Mouse (Mus musculus) monocyte, adult 5-6 weeks (primary cell): ENCODE results near the gene Thbs1. TPM values are rescaled to one million over a fixed set of nuclear protein-coding genes. Genes with fewer than 3 reads are reported as not detected.
"Not testable (repeated sequence)": the region's sequence is repeated elsewhere in the genome, so short reads cannot be mapped to it uniquely, and the experiment has no call there.

Experiments
- ATAC-seq: fragments of 153-309, 156-312 bp; replicated peaks from 2 replicates; pipeline ENCODE4 v1.8.0; 2017; ENCODE audit warnings: mild to moderate bottlenecking; ENCODE audit not compliant: low TSS enrichment, insufficient number of reproducible peaks, severe bottlenecking, poor library complexity, low FRiP score
- total RNA-seq: library from RNA; stranded (forward); fragments of 200-1000, 200-491, 200-594 nt; gene quantifications from 3 replicates; pipeline ENCODE4 v1.2.3, GENCODE M21; 2017

The Thbs1 gene
- total RNA-seq, 1 experiment from 2014 or later, result 36.2 TPM

DNA sequence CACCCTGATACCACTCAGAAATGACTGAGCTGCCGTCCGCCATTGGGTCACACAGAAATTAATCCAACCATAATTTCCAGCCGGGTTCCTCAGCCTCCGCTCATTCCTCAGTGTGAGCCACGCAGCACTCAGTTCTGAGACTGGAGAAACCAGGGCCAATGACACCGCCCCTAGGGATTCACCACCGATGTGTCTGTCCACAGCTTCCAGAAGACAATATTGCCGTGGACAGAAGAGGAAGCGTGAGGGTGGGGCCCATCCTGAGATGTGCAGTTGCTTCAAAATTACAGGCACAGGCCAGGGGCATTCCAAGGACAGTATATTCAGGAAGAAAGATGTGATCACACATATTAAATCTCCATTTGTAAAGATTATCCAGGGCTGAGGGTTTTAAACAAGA is 25.4 kb downstream of the Thbs1 start:
- ATAC-seq, result no peak

DNA sequence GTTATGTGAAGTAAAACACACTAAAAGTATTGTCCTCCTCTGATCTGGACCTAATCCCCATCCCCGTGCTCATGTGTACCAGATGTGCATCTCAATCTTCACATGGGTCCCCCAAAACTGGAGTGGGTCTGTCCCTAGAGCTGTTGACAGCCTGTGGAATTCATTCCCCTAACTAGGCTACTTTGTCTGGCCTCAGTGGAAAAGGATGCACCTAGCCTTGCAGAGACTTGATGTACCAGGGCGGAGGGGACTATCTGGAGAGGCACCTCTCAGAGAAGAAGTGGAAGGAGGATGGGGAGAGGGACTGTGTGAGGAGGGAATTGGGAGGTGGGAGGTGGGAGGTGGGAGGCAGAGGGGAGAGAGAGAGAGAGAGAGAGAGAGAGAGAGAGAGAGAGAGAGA is 26.1 kb downstream of the Thbs1 start:
- ATAC-seq, result no peak

DNA sequence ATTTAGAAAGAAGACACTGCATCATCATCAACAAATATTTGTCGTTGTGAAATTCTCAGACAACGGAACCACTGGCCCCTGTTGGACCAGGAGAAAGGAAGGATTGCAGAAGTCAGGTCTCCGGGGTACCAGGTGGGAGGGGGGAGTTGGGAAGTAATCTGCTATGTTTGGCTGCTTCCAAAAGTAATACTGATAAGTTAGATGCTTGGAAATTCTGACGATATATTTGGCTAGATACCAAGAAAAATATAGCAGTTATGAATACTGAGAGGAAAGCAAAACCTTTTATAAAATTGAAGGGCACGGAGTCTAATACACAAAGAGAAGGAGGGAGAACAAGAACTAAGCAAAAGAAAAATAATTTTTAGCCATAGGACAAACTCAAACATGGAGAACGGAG is 27.6 kb downstream of the Thbs1 start:
- ATAC-seq, result no peak

DNA sequence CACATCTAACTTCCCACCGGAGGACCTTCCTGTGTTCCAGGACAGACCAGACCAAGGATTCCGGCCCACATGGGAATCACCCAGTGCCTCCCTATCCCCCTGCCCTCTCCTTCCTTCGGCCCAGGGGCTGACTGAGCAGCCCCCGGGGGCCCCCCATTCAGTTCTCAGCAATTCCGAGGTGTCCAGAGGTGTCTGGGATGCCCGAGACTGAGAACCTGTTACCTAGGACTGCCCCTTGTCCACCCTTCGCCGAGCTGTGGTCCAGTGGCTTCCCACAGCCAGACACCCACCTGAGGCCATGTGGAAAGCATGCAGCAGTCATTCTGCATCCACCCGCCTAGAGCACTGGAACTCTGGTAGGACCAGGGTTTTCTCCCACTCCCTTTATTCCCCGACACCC is 30.0 kb downstream of the Thbs1 start:
- ATAC-seq, result no peak

DNA sequence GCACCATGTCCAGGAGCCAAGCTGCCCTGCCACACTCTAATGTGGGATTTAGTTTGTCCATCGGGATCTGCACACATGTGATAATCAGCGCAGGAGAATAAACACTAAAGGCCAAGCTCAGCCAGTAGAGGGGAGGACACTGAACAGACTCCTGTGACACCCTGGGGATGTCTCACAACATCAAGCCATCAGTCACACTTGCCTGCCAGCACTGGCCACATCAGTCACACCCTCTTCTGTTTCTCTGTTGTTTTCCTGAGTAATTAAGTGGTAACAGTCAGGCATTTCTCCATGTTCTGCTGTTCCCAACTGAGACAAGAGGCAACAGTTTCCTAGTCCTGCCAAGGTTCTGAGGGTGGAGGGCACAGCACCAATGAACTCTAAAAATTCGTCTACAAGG is 36.1 kb downstream of the Thbs1 start:
- not testable (repeated sequence) for ATAC-seq

DNA sequence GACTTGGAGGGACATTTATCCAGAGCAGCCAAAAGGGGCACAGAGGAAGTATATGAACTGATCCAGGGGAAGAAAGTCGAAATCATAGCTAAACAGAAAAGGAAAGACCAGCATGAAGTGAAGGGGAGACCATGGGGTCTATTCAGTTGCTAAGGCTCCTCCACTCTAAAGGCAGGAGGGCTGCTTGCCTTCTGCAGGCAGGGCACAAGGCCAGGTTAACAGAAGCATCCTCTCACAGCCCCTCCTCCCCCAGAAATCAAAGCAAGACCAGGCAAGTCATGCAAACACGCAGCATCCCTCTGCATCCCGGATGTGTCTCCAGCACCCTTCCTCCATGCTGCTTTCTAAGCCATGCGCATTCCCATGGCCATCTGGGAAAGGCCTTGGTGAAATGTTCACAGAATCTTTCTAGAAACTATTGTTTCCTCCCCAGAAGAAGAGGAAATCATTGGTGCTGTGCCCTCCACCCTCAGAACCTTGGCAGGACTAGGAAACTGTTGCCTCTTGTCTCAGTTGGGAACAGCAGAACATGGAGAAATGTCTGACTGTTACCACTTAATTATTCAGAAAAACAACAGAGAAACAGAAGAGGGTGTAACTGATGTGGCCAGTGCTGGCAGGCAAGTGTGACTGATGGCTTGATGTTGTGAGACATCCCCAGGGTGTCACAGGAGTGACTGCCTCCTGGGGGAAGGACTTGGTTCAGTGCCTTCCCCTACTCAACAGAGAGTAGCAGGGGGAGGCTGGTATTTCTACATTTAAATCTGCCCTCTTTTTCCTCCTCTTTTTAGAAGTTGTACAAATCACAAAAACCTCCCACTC is 36.9 kb downstream of the Thbs1 start:
- no peak for ATAC-seq

DNA sequence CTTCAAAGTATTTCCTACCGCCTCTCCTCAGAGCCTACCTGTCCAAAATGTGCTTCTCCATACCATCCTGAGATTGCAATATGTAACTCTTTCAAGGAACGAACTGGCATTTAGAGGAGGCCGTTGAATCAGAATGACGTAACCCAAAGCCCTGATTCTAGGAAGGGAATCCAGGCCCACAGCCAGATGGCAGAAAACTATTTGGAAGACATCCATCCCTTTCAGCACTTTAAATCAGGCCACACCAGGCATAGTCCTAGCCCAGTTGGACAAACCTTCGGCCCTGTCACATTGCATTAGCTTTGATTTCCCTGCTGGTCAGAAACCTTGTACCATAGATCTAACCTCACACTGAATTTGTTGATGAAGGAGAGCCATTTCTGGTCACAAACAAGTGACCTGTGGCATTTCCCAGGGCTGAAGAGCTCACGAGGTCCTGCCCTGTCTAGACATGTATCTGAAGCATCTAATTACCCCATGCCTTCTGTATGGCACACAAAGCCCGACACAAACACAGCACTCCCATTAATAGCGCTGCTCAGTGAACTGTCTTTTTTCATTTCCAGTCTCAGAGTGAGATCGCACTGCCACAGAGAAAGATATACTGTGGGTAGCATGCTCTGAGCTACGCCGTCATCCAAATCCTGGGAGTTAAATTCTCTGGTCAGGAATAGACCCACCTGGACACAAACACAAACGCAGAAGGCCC is 38.3 kb downstream of the Thbs1 start:
- ATAC-seq, result no peak

DNA sequence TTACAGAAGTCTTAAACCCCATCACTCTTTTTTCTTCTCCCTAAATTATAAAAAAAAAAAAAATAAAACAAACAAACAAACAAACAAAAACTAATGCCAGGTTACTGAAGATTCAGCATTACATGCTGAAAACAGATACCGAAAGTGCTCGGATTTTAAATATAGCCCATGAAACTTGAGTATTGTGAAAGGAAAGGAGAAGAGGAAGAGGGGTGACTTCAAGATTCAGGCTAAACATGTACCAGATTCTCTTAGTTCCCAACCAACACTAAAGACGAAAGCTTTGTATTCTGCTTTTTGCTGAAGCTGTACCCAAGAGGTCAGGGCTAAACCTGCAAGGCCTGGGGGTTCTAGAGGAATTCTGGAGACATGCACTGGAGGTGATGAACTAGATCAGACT is 46.4 kb downstream of the Thbs1 start:
- 0 out of 2 replicates have a peak, but pooled peaks have one; percentile 35 for ATAC-seq

DNA sequence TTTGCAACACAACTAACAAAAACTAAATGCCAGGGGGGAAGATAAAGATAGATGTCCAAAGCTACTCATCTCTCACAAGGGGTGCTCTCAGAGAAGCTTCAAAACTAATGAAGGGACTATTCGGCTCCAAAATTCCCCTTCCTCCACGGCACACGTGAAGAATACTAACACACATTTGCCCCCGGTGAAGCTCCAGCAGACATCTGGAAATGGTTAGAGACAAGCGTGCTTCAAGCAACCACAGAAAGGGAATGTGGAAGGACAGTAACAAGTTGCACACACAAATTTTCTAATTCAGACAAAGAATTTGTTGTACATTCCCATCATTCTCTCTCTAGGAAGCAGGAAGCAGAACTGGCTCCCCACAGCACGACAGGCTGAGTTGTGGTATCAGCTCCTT is 47.5 kb downstream of the Thbs1 start:
- no peak for ATAC-seq

DNA sequence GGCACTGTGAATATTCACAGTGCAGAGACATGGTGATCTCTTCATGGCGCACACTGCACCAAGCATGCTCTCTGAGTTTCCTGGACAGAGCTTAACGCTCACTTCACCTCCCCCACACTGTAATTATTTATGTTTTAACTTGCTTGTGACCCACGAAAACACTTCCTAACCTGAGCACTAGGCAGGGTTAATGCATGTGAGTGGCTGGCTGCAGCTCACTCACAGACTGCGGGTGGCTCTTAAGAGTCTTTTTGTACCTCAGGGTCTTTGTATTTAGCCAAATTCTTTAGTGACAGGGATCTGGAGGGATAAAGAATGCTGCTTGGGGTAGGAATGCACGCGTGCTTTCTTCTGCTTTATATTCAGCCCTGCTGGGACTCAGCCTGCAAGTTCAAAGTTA is 48.9 kb downstream of the Thbs1 start:
- ATAC-seq, result no peak

DNA sequence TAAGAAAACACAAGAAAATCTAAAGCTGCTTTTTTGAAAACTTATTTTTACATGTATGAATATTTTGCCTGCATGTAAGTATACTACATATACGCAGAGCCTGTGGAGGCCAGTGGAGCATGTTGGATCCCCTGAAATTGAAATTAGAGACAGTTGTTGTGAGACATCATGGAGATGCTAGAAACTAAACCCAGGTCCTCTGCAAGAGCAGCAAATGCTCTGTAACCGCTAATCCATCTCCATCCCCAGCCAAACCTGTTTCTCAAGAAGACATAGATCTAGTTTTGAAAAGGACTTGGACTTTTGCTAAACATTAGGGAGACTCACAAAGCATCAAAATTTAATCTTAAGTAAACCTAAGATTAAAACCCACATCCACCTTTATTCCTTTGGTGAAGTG is 49.3 kb downstream of the Thbs1 start:
- no peak for ATAC-seq

DNA sequence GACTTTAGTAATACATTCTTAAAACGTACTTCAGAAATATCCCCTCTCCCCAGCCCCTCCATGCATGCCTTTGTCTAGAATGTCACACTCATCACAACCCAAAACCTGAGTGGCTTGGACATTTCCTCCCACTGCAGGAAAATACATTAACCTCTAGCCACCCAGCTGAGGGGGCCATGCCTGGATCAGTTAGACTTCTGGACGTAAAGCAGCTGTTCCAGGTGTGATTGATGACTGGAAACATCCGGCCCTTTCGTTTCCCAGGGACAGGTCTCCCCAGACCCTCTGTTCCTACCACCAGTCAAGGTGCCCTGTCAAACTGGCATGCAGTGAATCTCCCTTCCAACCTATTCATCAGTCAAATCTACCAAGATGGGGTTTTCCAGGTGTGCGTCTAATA is 50.8 kb downstream of the Thbs1 start:
- ATAC-seq, result no peak

DNA sequence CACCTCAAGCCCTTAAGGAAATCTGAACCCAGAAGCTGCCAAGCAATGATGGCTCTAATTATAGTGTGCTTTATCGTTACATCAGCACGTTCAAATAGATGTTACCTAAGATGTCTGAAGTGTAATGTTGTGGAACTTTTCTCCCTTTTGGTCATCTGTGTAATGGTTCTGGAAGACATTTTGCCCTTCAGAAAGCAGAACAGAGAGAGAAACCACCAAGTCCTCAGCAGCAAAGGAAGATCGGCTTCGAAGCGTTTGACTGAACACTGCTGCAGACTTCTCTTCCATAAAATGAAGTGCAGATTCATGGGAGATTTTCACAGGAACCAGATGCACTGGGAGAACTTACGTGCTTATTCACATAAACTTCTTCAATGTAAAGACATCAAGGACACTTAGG is 52.5 kb downstream of the Thbs1 start:
- ATAC-seq, result no peak

DNA sequence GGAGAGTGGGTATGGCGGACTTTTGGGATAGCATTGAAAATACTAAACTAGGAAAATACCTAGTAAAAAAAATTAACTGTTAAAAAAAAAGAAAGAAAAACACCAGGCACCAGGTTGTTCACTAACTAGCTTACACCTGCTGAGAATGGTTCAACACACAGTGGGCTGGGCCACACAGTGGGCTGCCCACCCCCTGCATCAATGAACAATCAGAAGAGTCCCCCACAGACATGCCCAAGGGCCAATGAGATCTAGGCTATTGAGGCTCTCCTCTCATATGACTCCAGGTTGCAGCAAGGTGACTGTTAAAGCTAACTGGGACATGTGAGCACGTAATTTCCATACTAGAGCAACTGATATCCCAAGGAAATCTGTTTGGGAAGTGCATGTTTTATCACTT is 54.0 kb downstream of the Thbs1 start:
- no peak for ATAC-seq

DNA sequence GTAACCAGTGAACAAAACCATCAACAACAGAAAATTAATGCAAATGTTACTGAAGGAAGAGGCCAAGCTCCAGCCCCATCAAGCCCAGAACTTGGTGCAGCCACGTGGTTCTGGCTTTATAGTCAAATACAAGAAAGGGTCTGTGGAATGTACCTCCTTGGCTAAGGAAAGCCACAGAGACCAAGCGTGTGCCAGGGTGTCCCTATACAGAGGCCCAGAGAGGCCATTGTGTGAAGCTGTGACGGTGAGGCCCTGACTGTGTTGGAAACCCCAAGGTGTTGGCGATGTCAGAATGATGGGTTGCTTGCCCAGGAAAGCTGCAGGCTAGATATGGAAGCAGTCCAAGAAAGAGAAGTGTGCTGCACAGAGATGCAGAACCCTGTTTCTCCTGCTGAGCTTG is 56.1 kb downstream of the Thbs1 start:
- no peak for ATAC-seq

DNA sequence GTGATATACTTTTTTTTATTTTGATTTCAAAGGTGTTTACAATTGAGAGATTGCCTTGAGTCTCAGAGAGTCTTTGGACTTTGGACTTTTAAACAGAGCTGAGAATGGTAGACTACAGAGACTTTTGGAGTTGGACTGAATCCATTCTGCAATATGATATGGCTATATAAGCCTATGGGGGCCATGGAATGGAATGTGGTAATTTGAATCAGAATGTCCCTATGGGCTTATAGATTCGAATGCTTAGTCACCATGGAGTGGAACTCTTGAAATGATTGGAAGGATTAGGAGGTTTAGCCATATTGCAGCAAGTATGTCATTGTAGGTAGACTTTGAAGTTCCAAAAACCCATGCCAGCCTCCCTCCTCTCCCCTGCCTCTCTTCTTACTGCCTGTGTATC is 56.5 kb downstream of the Thbs1 start:
- no peak for ATAC-seq

DNA sequence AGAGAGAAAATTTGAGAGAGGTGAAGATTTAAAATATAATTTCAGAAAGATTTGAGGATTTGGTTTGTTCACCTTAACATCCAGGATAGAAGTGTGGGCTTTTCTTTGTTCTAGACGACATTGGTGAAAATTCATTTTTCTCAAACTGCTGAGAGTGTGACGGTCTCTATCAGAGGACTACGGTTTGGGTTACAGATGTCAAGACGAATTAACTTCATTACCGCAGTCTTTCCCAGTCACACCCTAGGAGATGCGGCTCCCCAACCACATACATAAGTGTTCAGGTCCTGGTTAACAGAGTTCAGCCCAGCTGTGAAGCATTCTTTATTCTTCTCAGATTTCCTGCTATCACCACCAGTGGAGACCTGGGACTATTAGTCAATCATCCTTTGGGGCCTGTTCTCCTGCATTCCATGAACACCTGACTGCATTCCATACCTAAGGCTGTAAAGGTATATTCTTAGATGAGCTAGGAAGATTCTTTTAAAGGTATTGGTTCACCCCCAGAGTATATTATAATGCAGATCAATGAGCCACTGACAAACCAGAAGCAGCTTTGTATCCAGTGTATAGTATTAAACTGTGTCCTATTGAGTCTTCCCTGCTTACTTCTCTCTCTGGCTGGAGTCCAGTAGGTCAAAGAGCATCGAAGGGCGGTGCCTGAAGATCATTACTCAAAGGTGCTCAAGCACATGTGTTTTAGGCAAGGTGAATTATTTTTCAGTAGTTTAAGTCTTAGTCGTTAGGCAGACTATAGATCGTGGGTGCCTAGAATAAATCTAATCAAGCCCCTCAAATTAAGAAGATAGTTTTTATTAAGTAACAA is 63.1 kb downstream of the Thbs1 start:
- ATAC-seq, result no peak
